Mouse (Mus musculus): Measurements from ENCODE around the gene Cerkl.

DNA sequence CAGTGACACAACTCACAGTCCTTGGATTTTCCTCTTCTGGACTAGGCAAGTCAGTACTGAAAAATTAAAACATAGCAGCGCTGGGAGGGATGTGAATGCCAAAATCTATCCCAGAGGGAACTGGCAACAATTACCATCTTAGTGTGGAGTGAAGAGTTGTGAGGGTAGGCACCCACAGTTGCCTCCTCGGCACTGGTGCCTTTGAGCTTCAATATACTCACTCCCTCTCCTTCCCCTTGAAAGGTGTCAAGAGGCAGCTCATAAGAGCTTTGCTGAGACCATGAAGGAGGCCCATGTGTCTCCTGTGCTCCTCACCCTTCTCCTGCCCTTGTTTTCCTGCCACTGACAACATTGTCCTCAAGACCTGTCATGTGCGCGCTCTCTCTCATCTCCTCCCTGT lies 5.8 kb upstream of the Cerkl start:
- no peak for TF ChIP-seq CTCF (IDR thresholded peaks at IDR 0.05)
- TF ChIP-seq EP300 (IDR thresholded peaks at IDR 0.05), result no peak

All from lung, postnatal 0 days (tissue).